ENCODE assay signal across 25 mouse cellular contexts in the genomic region with DNA sequence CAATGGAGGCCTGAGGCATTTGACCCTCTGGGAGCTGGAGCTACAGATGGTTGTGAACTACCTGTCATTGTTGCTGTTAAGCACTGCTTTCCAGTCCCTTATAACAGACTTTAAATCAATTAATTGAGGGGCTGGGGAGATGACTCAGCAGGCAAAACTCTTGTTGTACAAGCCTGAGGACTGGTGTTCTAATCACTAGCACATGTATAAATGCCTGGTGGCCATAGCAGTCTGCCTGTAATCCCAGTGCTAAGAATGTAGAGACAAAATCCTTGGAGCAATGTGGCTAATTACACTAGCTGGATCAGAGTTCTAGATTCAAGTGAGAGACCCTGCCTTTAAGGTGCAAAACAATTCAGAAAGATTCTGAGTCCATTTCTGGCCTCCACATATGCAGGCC. TPM values are rescaled to one million over a fixed set of nuclear protein-coding genes. Genes with fewer than 3 reads are reported as not detected.
A peak's percentile ranks its signal among the peaks of the same experiment; 100 is the strongest.
DNase-seq lines count a peak whose midpoint lies in the region; ATAC-seq and TF ChIP-seq lines count a peak whose summit lies in the region.
"Had no signal": no experiment of that assay in that cellular context is flagged by ENCODE, and none has a peak within 500 bp of the region (broad histone marks: within the 10 kb centered on the region; RNA-seq: fewer than 3 reads in every experiment).

No protein-coding gene starts in this region.

- H3K4me1 ChIP-seq in midbrain, embryonic 11.5 days (ENCODE audit: control insufficient read depth, insufficient read depth, low read length): no peaks in the 10 kb centered on the region
- no peaks in the 10 kb centered on the region for H3K4me1 ChIP-seq in midbrain, postnatal 0 days (ENCODE audit: insufficient read depth, low read length)
- H3K4me1 ChIP-seq in ES-E14 (ENCODE audit: control insufficient read depth in 2 of 2, insufficient read depth in 2 of 2, low read length in 2 of 2, poor library complexity in 1 of 2): 0 out of 4 replicates have a peak, but pooled peaks cover 0 to 3% of the 10 kb centered on the region in 2 experiments
- no peaks in the 10 kb centered on the region for H3K4me1 ChIP-seq in intestine, embryonic 15.5 days (replicated peaks)

- no peaks in the 10 kb centered on the region for H3K9me3 ChIP-seq in midbrain, embryonic 11.5 days (ENCODE audit: control insufficient read depth, low read length)
- no peaks in the 10 kb centered on the region for H3K9me3 ChIP-seq in midbrain, postnatal 0 days (ENCODE audit: low read length)
- no peaks in the 10 kb centered on the region for H3K9me3 ChIP-seq in ES-E14 (ENCODE audit: control insufficient read depth, insufficient read depth, low read depth, low read length)
- no peaks in the 10 kb centered on the region for H3K9me3 ChIP-seq in intestine, embryonic 15.5 days
- H3K9me3 ChIP-seq: G1E had no signal

- H3K27ac ChIP-seq in midbrain, embryonic 11.5 days (ENCODE audit: low read depth, low read length): no peak overlapping the region
- H3K27ac ChIP-seq in midbrain, postnatal 0 days (ENCODE audit: low read depth, low read length): no peak overlapping the region
- H3K27ac ChIP-seq in ES-E14 (ENCODE audit: insufficient read depth, low read depth, low read length, poor library complexity, severe bottlenecking): no peak overlapping the region
- H3K27ac ChIP-seq in intestine, embryonic 15.5 days: no peak overlapping the region

- peak; percentile 69 for DNase-seq in midbrain, embryonic 11.5 days (ENCODE audit: low spot score, missing footprints)
- no peak for DNase-seq in midbrain, postnatal 0 days (ENCODE audit: low spot score)
- DNase-seq in 3T3-L1 (ENCODE audit: low read depth, low spot score) (peak; percentile 54), ES-E14 (ENCODE audit: low read depth, low spot score) (no peak), NIH3T3 (ENCODE audit: low read depth) (peak; percentile 55)
- no peak for DNase-seq in thymus, postnatal 14 days
- DNase-seq: adrenal gland, adult 2 months; adrenal gland, adult 8-10 months; adrenal gland, postnatal 10 days; adrenal gland, postnatal 14 days; adrenal gland, postnatal 25 days; adrenal gland, postnatal 36 days; B cell, adult 2 months; cerebellum, adult 11 months; cerebellum, adult 11-12 months; cerebellum, adult 18-20 months; cerebellum, adult 2 months; cerebellum, adult 8-10 months; cerebellum, adult 9-10 months had no signal

- no peak for ATAC-seq in midbrain, embryonic 11.5 days (ENCODE audit: low FRiP score)
- no peak for ATAC-seq in midbrain, postnatal 0 days (ENCODE audit: low FRiP score)
- ATAC-seq in intestine, embryonic 15.5 days: no peak
- no peak for ATAC-seq in activated CD4-positive, CD25-positive, alpha-beta regulatory T cell, adult 4 months
- ATAC-seq: CD4-positive, CD25-positive, alpha-beta regulatory T cell, adult 4 months; Patski had no signal

- no peaks in the 10 kb centered on the region for H3K27me3 ChIP-seq in midbrain, embryonic 11.5 days (ENCODE audit: control insufficient read depth, insufficient read depth, low read length)
- no peaks in the 10 kb centered on the region for H3K27me3 ChIP-seq in midbrain, postnatal 0 days (ENCODE audit: insufficient read depth, low read length)
- no peaks in the 10 kb centered on the region for H3K27me3 ChIP-seq in intestine, embryonic 15.5 days (replicated peaks)
- H3K27me3 ChIP-seq: CH12.LX, Patski had no signal

- H3K9ac ChIP-seq in midbrain, embryonic 11.5 days (ENCODE audit: low read length): no peak overlapping the region
- H3K9ac ChIP-seq in midbrain, postnatal 0 days (replicated peaks; ENCODE audit: low read length, poor library complexity, severe bottlenecking): no peak overlapping the region
- H3K9ac ChIP-seq in ES-E14 (ENCODE audit: insufficient read depth, low read depth, low read length, poor library complexity, severe bottlenecking): no peak overlapping the region
- H3K9ac ChIP-seq in intestine, embryonic 15.5 days: no peak overlapping the region

- no peak for TF ChIP-seq CTCF in midbrain, postnatal 0 days (IDR thresholded peaks at IDR 0.05)

- no peak overlapping the region for H3K4me2 ChIP-seq in midbrain, embryonic 11.5 days
- H3K4me2 ChIP-seq in midbrain, postnatal 0 days (ENCODE audit: low read depth, low read length, poor library complexity, severe bottlenecking): no peak overlapping the region
- H3K4me2 ChIP-seq in intestine, embryonic 15.5 days (replicated peaks): no peak overlapping the region

- H3K36me3 ChIP-seq in midbrain, embryonic 11.5 days (ENCODE audit: control insufficient read depth, insufficient read depth, low read length): peaks cover 10% of the 10 kb centered on the region
- peaks cover 22% of the 10 kb centered on the region for H3K36me3 ChIP-seq in midbrain, postnatal 0 days (ENCODE audit: insufficient read depth, low read length)
- peaks cover 9% of the 10 kb centered on the region for H3K36me3 ChIP-seq in ES-E14 (ENCODE audit: control insufficient read depth, insufficient read depth, low read length, poor library complexity, severe bottlenecking)
- H3K36me3 ChIP-seq in intestine, embryonic 15.5 days: peaks cover 15% of the 10 kb centered on the region

- H3K4me3 ChIP-seq in midbrain, embryonic 11.5 days (ENCODE audit: low read depth, low read length): no peak overlapping the region
- no peak overlapping the region for H3K4me3 ChIP-seq in midbrain, postnatal 0 days (ENCODE audit: low read depth, low read length)
- H3K4me3 ChIP-seq in ES-E14 (ENCODE audit: insufficient read depth in 1 of 2, low read depth in 1 of 2, low read length in 2 of 2, poor library complexity in 1 of 2, severe bottlenecking in 1 of 2): no peak overlapping the region
- no peak overlapping the region for H3K4me3 ChIP-seq in intestine, embryonic 15.5 days (replicated peaks)

- in situ Hi-C loops in ES-E14 (cut with MboI; ENCODE audit: low sequenced_read_pairs in 2 of 2, unreplicated experiment in 2 of 2): no loop called here

TF ChIP-seq in ES-E14, 5 proteins besides CTCF, POLR2A, EP300 and RAD21:
- TF ChIP-seq ZNF384 (IDR thresholded peaks at IDR 0.05; ENCODE audit: low read depth, low read length): no peak
- TF ChIP-seq MAFK (IDR thresholded peaks at IDR 0.05; ENCODE audit: insufficient read depth, low read depth, low read length): 0 out of 2 replicates have a peak, but pooled peaks have one; percentile 18
TF ChIP-seq in ES-E14: peak in this region for 1.

RNA-seq across cellular contexts. Expression of gene Gtf3c3, which starts 36.0 kb away (rescaled TPM):
- 34.5 and 41.3 TPM in 2 replicates for polyA plus RNA-seq in midbrain, embryonic 11.5 days (2014; fragmentation: Nextera tagmentation; extraction: Ambion mirVana)
- 23.2 and 31.0 TPM in 2 replicates for total RNA-seq in midbrain, postnatal 0 days (2014; rRNA removed)
- polyA plus RNA-seq in midbrain, postnatal 0 days (2015; fragmentation: Nextera tagmentation; extraction: Ambion mirVana): 17.3 and 17.7 TPM in 2 replicates
- total RNA-seq in ES-E14 (2012; rRNA removed): 23.0 and 29.9 TPM in 2 replicates
- polyA plus RNA-seq in intestine, embryonic 15.5 days (2015; fragmentation: Nextera tagmentation; extraction: Ambion mirVana): 17.5 and 20.8 TPM in 2 replicates
- 10 to 100 TPM; 17.3 to 21.9 TPM for polyA plus RNA-seq in activated CD4-positive, CD25-positive, alpha-beta regulatory T cell, adult 4 months (2017; shearing (Covaris generic))

Comparison
In these comparisons a context has a peak if more than half of its experiments do, and no peak if none do; other contexts are left out.
1. DNase-seq: peak in midbrain, embryonic 11.5 days (single experiment), 3T3-L1 (single experiment) and NIH3T3 (single experiment); none in midbrain, postnatal 0 days (single experiment), ES-E14 (single experiment) and thymus, postnatal 14 days (single experiment).